Mouse (Mus musculus) G1E (cell line): ENCODE measurements around the gene Epn2.

Experiments used
- CTCF ChIP-seq: IDR thresholded peaks from 2 replicates; pipeline ENCODE4 v1.5.1; 2012; ENCODE audit warnings: low read depth, low read length, inconsistent platforms, mixed read lengths
- GATA1 ChIP-seq: IDR thresholded peaks from 2 replicates; pipeline ENCODE4 v1.6.1; 2012; ENCODE audit warnings: borderline replicate concordance, low read length, inconsistent platforms, mixed read lengths

- TF ChIP-seq CTCF (no peak), GATA1 (no peak)
These were observed 101.7 kb downstream of the Epn2 start for GRCm38 (mm10) chr11:61477566-61478508.
